In the genomic region with DNA sequence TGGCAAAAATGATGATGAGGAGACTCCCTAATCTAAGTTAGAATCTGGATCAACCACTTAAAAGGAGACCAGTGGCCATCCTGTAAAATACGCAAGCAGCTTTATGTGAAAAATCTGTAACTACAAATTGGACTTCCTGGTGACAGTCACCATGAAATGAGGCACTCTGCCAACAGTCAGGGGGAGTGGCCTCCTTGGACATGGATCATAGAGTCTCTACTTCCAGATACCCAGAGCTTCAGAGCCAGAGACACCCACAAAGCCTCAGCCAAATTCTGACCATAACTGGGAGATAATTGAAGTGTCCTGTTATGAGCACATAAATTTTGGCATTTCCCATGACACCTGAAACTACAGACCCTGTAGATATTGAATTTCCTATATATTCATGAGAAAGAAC, we compare ENCODE assay signal across 11 mouse cellular contexts.
DNase-seq lines count a peak whose midpoint lies in the region; ATAC-seq and TF ChIP-seq lines count a peak whose summit lies in the region.
"Had no signal": no experiment of that assay in that cellular context is flagged by ENCODE, and none has a peak within 500 bp of the region (broad histone marks: within the 10 kb centered on the region; RNA-seq: fewer than 3 reads in every experiment).

No protein-coding gene starts in this region.

- no peak for TF ChIP-seq CTCF in liver, postnatal 0 days (IDR thresholded peaks at IDR 0.05; ENCODE audit: low read depth)
- TF ChIP-seq CTCF in stomach, postnatal 0 days (IDR thresholded peaks at IDR 0.05; ENCODE audit: low read depth) = no peak

- H3K27me3 ChIP-seq in liver, postnatal 0 days (ENCODE audit: insufficient read depth, low read length) = no peaks in the 10 kb centered on the region
- H3K27me3 ChIP-seq in stomach, postnatal 0 days (ENCODE audit: control insufficient read depth, insufficient read depth, low read length) = no peaks in the 10 kb centered on the region
- no peaks in the 10 kb centered on the region for H3K27me3 ChIP-seq in forebrain, embryonic 10.5 days (ENCODE audit: poor library complexity, severe bottlenecking)
- H3K27me3 ChIP-seq: hindbrain, embryonic 15.5 days; limb, embryonic 13.5 days had no signal

- whole genome bisulfite sequencing in liver, postnatal 0 days (ENCODE audit: insufficient replicate concordance) = 87% methylated on average over 1 of the region's 1 CpGs
- 83% methylated on average over 1 of the region's 1 CpGs for WGBS in stomach, postnatal 0 days
- 100% methylated on average over 1 of the region's 1 CpGs for WGBS in forebrain, embryonic 10.5 days

- no peaks in the 10 kb centered on the region for H3K36me3 ChIP-seq in liver, postnatal 0 days (replicated peaks; ENCODE audit: insufficient read depth, low read length)
- H3K36me3 ChIP-seq in stomach, postnatal 0 days (ENCODE audit: control insufficient read depth, insufficient read depth, low read length) = no peaks in the 10 kb centered on the region
- H3K36me3 ChIP-seq in forebrain, embryonic 10.5 days (replicated peaks) = no peaks in the 10 kb centered on the region
- H3K36me3 ChIP-seq: heart, embryonic 10.5 days; hindbrain, embryonic 15.5 days; limb, embryonic 13.5 days had no signal

- H3K4me1 ChIP-seq in liver, postnatal 0 days (ENCODE audit: insufficient read depth) = 0 out of 2 replicates have a peak, but pooled peaks cover 6% of the 10 kb centered on the region
- no peaks in the 10 kb centered on the region; the same call in 1 of the 2 replicates for H3K4me1 ChIP-seq in stomach, postnatal 0 days (replicated peaks; ENCODE audit: control insufficient read depth, insufficient read depth)
- peaks cover 18% of the 10 kb centered on the region for H3K4me1 ChIP-seq in forebrain, embryonic 10.5 days

- DNase-seq in liver, postnatal 0 days = peak; percentile 58
- DNase-seq in liver = no peak
- peak; percentile 74 for DNase-seq in adrenal gland, postnatal 36 days
- peak; percentile 78 for DNase-seq in kidney, postnatal 14 days
- peak; percentile 59 for DNase-seq in stomach, postnatal 0 days (ENCODE audit: low spot score)
- no peak for DNase-seq in forebrain, embryonic 10.5 days (ENCODE audit: extremely low spot score, low spot score)
- DNase-seq in layer of hippocampus, postnatal 36 days = no peak

- no peak for TF ChIP-seq EP300 in liver, postnatal 0 days (IDR thresholded peaks at IDR 0.05; ENCODE audit: low read depth)
- TF ChIP-seq EP300 in stomach, postnatal 0 days (optimal IDR thresholded peaks at IDR 0.05) = no peak

- ATAC-seq in liver, postnatal 0 days = no peak
- no peak for ATAC-seq in stomach, postnatal 0 days (ENCODE audit: low FRiP score, low TSS enrichment)

- H3K4me3 ChIP-seq in liver, postnatal 0 days (ENCODE audit: low read depth, low read length) = no peak overlapping the region
- H3K4me3 ChIP-seq in stomach, postnatal 0 days (ENCODE audit: low read depth, low read length) = no peak overlapping the region
- H3K4me3 ChIP-seq in forebrain, embryonic 10.5 days = no peak overlapping the region
- H3K4me3 ChIP-seq: erythroblast, embryonic 14.5 days; heart, embryonic 10.5 days; hindbrain, embryonic 15.5 days; limb, embryonic 13.5 days had no signal

- no peak overlapping the region for H3K4me2 ChIP-seq in liver, postnatal 0 days (ENCODE audit: low read depth, low read length)
- H3K4me2 ChIP-seq in stomach, postnatal 0 days (replicated peaks; ENCODE audit: low read depth) = no peak overlapping the region
- H3K4me2 ChIP-seq: hindbrain, embryonic 15.5 days; limb, embryonic 13.5 days had no signal

- H3K9me3 ChIP-seq in liver, postnatal 0 days (ENCODE audit: low read length) = no peaks in the 10 kb centered on the region
- H3K9me3 ChIP-seq in stomach, postnatal 0 days (ENCODE audit: control insufficient read depth, low read length) = no peaks in the 10 kb centered on the region
- H3K9me3 ChIP-seq in forebrain, embryonic 10.5 days = no peaks in the 10 kb centered on the region
- H3K9me3 ChIP-seq: heart, embryonic 10.5 days; hindbrain, embryonic 15.5 days; limb, embryonic 13.5 days had no signal

- H3K9ac ChIP-seq in liver, postnatal 0 days (replicated peaks) = no peak overlapping the region
- H3K9ac ChIP-seq in stomach, postnatal 0 days (ENCODE audit: low read length) = no peak overlapping the region
- H3K9ac ChIP-seq: hindbrain, embryonic 15.5 days; limb, embryonic 13.5 days had no signal

- H3K27ac ChIP-seq in liver, postnatal 0 days (ENCODE audit: low read depth) = no peak overlapping the region
- no peak overlapping the region for H3K27ac ChIP-seq in stomach, postnatal 0 days (replicated peaks)
- no peak overlapping the region for H3K27ac ChIP-seq in forebrain, embryonic 10.5 days
- H3K27ac ChIP-seq: heart, embryonic 10.5 days; hindbrain, embryonic 15.5 days; limb, embryonic 13.5 days had no signal

Comparison
In these comparisons a context has a peak if more than half of its experiments do, and no peak if none do; other contexts are left out.
1. DNase-seq: peak in liver, postnatal 0 days (single experiment), adrenal gland, postnatal 36 days (2 of 2), kidney, postnatal 14 days (single experiment) and stomach, postnatal 0 days (single experiment); none in liver (single experiment), forebrain, embryonic 10.5 days (single experiment) and layer of hippocampus, postnatal 36 days (0 of 2).